In the genomic region with DNA sequence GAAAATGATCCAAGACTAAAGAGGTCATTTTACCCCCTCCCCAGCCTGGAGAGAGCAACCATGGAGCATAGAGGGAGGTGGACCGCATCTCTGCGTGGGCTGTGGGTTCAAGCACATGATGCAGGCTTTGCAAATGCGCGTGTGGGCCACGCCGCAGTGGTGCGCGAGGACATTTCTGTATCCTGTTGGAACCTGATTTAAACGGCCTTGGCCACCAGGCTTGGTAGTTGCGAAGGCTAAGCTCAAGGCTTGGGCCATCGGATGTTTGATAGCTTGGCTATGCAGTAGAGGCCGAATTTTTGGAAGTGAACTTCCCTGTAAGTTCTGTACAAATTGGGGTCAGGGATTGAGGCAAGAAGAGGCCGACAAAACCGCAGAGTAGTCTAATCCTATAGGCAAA, we compare ENCODE assay signal across 13 mouse cellular contexts. TPM values are rescaled to one million over a fixed set of nuclear protein-coding genes. Genes with fewer than 3 reads are reported as not detected.
DNase-seq lines count a peak whose midpoint lies in the region; ATAC-seq lines count a peak whose summit lies in the region.
"Had no signal": no experiment of that assay in that cellular context is flagged by ENCODE, and none has a peak within 500 bp of the region (broad histone marks: within the 10 kb centered on the region; RNA-seq: fewer than 3 reads in every experiment).

No protein-coding gene starts in this region.

- no peak for DNase-seq in hindbrain, embryonic 11.5 days (ENCODE audit: low spot score)
- DNase-seq in ovary, adult 18-20 months (ENCODE audit: low spot score): peak; percentile 57
- DNase-seq in ovary, postnatal 14 days (ENCODE audit: low spot score): no peak
- peak; percentile 81 for DNase-seq in adrenal gland, postnatal 14 days
- no peak for DNase-seq in embryo, embryonic 10 days (ENCODE audit: low spot score)
- no peak for DNase-seq in layer of hippocampus, adult 18-20 months (ENCODE audit: low spot score in 2 of 2)
- DNase-seq: kidney, adult 2 months; lung, embryonic 14.5 days had no signal

- no peaks in the 10 kb centered on the region for H3K27me3 ChIP-seq in hindbrain, embryonic 11.5 days (ENCODE audit: control insufficient read depth, insufficient read depth, low read length)
- H3K27me3 ChIP-seq in hindbrain, embryonic 16.5 days (replicated peaks; ENCODE audit: control insufficient read depth, insufficient read depth, low read length): no peaks in the 10 kb centered on the region
- H3K27me3 ChIP-seq: heart, embryonic 12.5 days had no signal

- ATAC-seq in hindbrain, embryonic 11.5 days (ENCODE audit: low FRiP score): 0 out of 2 replicates have a peak, but pooled peaks have one; percentile 2
- no peak for ATAC-seq in hindbrain, embryonic 16.5 days

- no peaks in the 10 kb centered on the region for H3K4me1 ChIP-seq in hindbrain, embryonic 11.5 days (replicated peaks; ENCODE audit: control insufficient read depth, insufficient read depth, low read length)
- H3K4me1 ChIP-seq in hindbrain, embryonic 16.5 days (ENCODE audit: control insufficient read depth, insufficient read depth, low read depth, low read length): peaks cover 2% of the 10 kb centered on the region; the same call in 1 of the 2 replicates

- no peak overlapping the region for H3K9ac ChIP-seq in hindbrain, embryonic 11.5 days (ENCODE audit: low read depth, low read length)
- H3K9ac ChIP-seq in hindbrain, embryonic 16.5 days (ENCODE audit: low read depth, low read length): no peak overlapping the region
- H3K9ac ChIP-seq: heart, embryonic 12.5 days had no signal

- H3K4me3 ChIP-seq in hindbrain, embryonic 11.5 days (ENCODE audit: low read depth, low read length): no peak overlapping the region
- no peak overlapping the region for H3K4me3 ChIP-seq in hindbrain, embryonic 16.5 days (ENCODE audit: low read length)

- H3K9me3 ChIP-seq in hindbrain, embryonic 11.5 days (ENCODE audit: control insufficient read depth, low read length): no peaks in the 10 kb centered on the region
- no peaks in the 10 kb centered on the region for H3K9me3 ChIP-seq in hindbrain, embryonic 16.5 days (ENCODE audit: control insufficient read depth, low read length)
- H3K9me3 ChIP-seq: heart, embryonic 12.5 days; limb, embryonic 10.5 days had no signal

- no peaks in the 10 kb centered on the region for H3K36me3 ChIP-seq in hindbrain, embryonic 11.5 days (ENCODE audit: control insufficient read depth, insufficient read depth, low read length)
- no peaks in the 10 kb centered on the region for H3K36me3 ChIP-seq in hindbrain, embryonic 16.5 days (ENCODE audit: control insufficient read depth, insufficient read depth, low read length)
- H3K36me3 ChIP-seq: limb, embryonic 10.5 days had no signal

- H3K27ac ChIP-seq in hindbrain, embryonic 11.5 days (ENCODE audit: low read depth, low read length): no peak overlapping the region
- H3K27ac ChIP-seq in hindbrain, embryonic 16.5 days (ENCODE audit: low read depth, low read length): no peak overlapping the region
- H3K27ac ChIP-seq: layer of hippocampus, adult 2 months; limb, embryonic 10.5 days; macrophage had no signal

- 96% methylated on average over 14 of the region's 14 CpGs for WGBS in hindbrain, embryonic 11.5 days
- 98% methylated on average over 14 of the region's 14 CpGs for WGBS in hindbrain, embryonic 16.5 days

- H3K4me2 ChIP-seq in hindbrain, embryonic 11.5 days (replicated peaks; ENCODE audit: low read depth, low read length): no peak overlapping the region
- no peak overlapping the region for H3K4me2 ChIP-seq in hindbrain, embryonic 16.5 days (ENCODE audit: low read length)

RNA-seq across cellular contexts. Expression of a gene that starts 40.3 kb away (rescaled TPM):
- polyA plus RNA-seq in hindbrain, embryonic 11.5 days (2014; fragmentation: Nextera tagmentation; extraction: Ambion mirVana): 20.2 and 23.1 TPM in 2 replicates
- 11.7 and 15.2 TPM in 2 replicates for polyA plus RNA-seq in hindbrain, embryonic 16.5 days (2015; fragmentation: Nextera tagmentation; extraction: Ambion mirVana)
- 11.7 and 12.3 TPM in 2 replicates for total RNA-seq in adrenal gland, postnatal 14 days (2021)
- total RNA-seq in layer of hippocampus, adult 18-20 months (2021): 10 to 100 TPM; 15.0 to 15.3 TPM

Comparison
In these comparisons a context has a peak if more than half of its experiments do, and no peak if none do; other contexts are left out.
1. DNase-seq: peak in ovary, adult 18-20 months (single experiment) and adrenal gland, postnatal 14 days (single experiment); none in hindbrain, embryonic 11.5 days (single experiment), ovary, postnatal 14 days (single experiment), embryo, embryonic 10 days (single experiment) and layer of hippocampus, adult 18-20 months (0 of 2).